ENCODE assay signal across 8 mouse cellular contexts in genomic region chr5:92897766-92898745, GRCm38 (mm10).
DNase-seq lines count a peak whose midpoint lies in the region; ATAC-seq lines count a peak whose summit lies in the region.

No protein-coding gene starts in this region.

- peak overlapping the region; percentile 62 for H3K27ac ChIP-seq in forebrain, embryonic 11.5 days (ENCODE audit: low read depth, low read length)
- H3K27ac ChIP-seq in heart, embryonic 16.5 days (ENCODE audit: low read length), result peak overlapping the region; percentile 96
- H3K27ac ChIP-seq in liver, embryonic 13.5 days, result no peak overlapping the region
- H3K27ac ChIP-seq in neural tube, embryonic 11.5 days (ENCODE audit: low read depth, low read length), result peak overlapping the region; percentile 57

- H3K27me3 ChIP-seq in forebrain, embryonic 11.5 days (ENCODE audit: control insufficient read depth, insufficient read depth, low read length), result no peaks in the 10 kb centered on the region
- H3K27me3 ChIP-seq in heart, embryonic 16.5 days (ENCODE audit: control insufficient read depth, insufficient read depth, low read length), result no peaks in the 10 kb centered on the region
- peaks cover 39% of the 10 kb centered on the region for H3K27me3 ChIP-seq in liver, embryonic 13.5 days
- no peaks in the 10 kb centered on the region for H3K27me3 ChIP-seq in neural tube, embryonic 11.5 days (ENCODE audit: control insufficient read depth, insufficient read depth, low read length)

- H3K4me2 ChIP-seq in forebrain, embryonic 11.5 days (ENCODE audit: low read depth, low read length, severe bottlenecking), result peak overlapping the region; percentile 72
- H3K4me2 ChIP-seq in heart, embryonic 16.5 days (ENCODE audit: low read depth, low read length), result peak overlapping the region; percentile 83
- H3K4me2 ChIP-seq in liver, embryonic 13.5 days, result peak overlapping the region; percentile 71
- peak overlapping the region; percentile 75 for H3K4me2 ChIP-seq in neural tube, embryonic 11.5 days (ENCODE audit: low read depth)

- 0% methylated on average over 90 of the region's 96 CpGs for WGBS in forebrain, embryonic 11.5 days
- under 1% methylated on average over 94 of the region's 96 CpGs for WGBS in heart, embryonic 16.5 days
- WGBS in liver, embryonic 13.5 days (ENCODE audit: insufficient replicate concordance), result under 1% methylated on average over 95 of the region's 96 CpGs
- WGBS in neural tube, embryonic 11.5 days, result under 1% methylated on average over 93 of the region's 96 CpGs

- H3K36me3 ChIP-seq in forebrain, embryonic 11.5 days (ENCODE audit: control insufficient read depth, insufficient read depth, low read length), result no peaks in the 10 kb centered on the region
- no peaks in the 10 kb centered on the region for H3K36me3 ChIP-seq in heart, embryonic 16.5 days (ENCODE audit: control insufficient read depth, insufficient read depth)
- no peaks in the 10 kb centered on the region for H3K36me3 ChIP-seq in liver, embryonic 13.5 days
- no peaks in the 10 kb centered on the region for H3K36me3 ChIP-seq in neural tube, embryonic 11.5 days (ENCODE audit: control insufficient read depth, insufficient read depth, low read length)

- H3K4me3 ChIP-seq in forebrain, embryonic 11.5 days (ENCODE audit: low read depth, low read length), result peak overlapping the region; percentile 56
- peak overlapping the region; percentile 88 for H3K4me3 ChIP-seq in heart, embryonic 16.5 days (ENCODE audit: low read length)
- peak overlapping the region; percentile 58 for H3K4me3 ChIP-seq in liver, embryonic 13.5 days (replicated peaks)
- peak overlapping the region; percentile 60 for H3K4me3 ChIP-seq in neural tube, embryonic 11.5 days (ENCODE audit: low read depth, low read length)

- H3K9me3 ChIP-seq in forebrain, embryonic 11.5 days (ENCODE audit: control insufficient read depth, low read length), result no peaks in the 10 kb centered on the region
- no peaks in the 10 kb centered on the region for H3K9me3 ChIP-seq in heart, embryonic 16.5 days (replicated peaks; ENCODE audit: control insufficient read depth, low read length)
- H3K9me3 ChIP-seq in liver, embryonic 13.5 days (replicated peaks), result no peaks in the 10 kb centered on the region
- no peaks in the 10 kb centered on the region for H3K9me3 ChIP-seq in neural tube, embryonic 11.5 days (ENCODE audit: control insufficient read depth, low read length)

- peak; percentile 94 for ATAC-seq in forebrain, embryonic 11.5 days (replicated peaks; ENCODE audit: low FRiP score)
- peak; percentile 94 for ATAC-seq in heart, embryonic 16.5 days (replicated peaks; ENCODE audit: extremely low read depth, insufficient read depth, low FRiP score)
- ATAC-seq in liver, embryonic 13.5 days (ENCODE audit: low read depth), result peak; percentile 89
- peak; percentile 93 for ATAC-seq in neural tube, embryonic 11.5 days (ENCODE audit: insufficient read depth, low FRiP score, low TSS enrichment)

- H3K4me1 ChIP-seq in forebrain, embryonic 11.5 days (replicated peaks; ENCODE audit: control insufficient read depth, insufficient read depth, low read length), result peaks cover 21% of the 10 kb centered on the region; the same call in 1 of the 2 replicates
- peaks cover 30% of the 10 kb centered on the region for H3K4me1 ChIP-seq in heart, embryonic 16.5 days (ENCODE audit: control insufficient read depth, insufficient read depth, low read length)
- H3K4me1 ChIP-seq in liver, embryonic 13.5 days (replicated peaks), result peaks cover 3% of the 10 kb centered on the region; the same call in 1 of the 2 replicates
- peaks cover 25% of the 10 kb centered on the region for H3K4me1 ChIP-seq in neural tube, embryonic 11.5 days (ENCODE audit: control insufficient read depth, insufficient read depth, low read length)

- peak overlapping the region; percentile 71 for H3K9ac ChIP-seq in forebrain, embryonic 11.5 days (ENCODE audit: low read length)
- H3K9ac ChIP-seq in heart, embryonic 16.5 days (ENCODE audit: low read length), result peak overlapping the region; percentile 95
- peak overlapping the region; percentile 59 for H3K9ac ChIP-seq in liver, embryonic 13.5 days
- peak overlapping the region; percentile 67 for H3K9ac ChIP-seq in neural tube, embryonic 11.5 days (ENCODE audit: low read length)

- DNase-seq in layer of hippocampus, adult 11-12 months (ENCODE audit: low spot score), result peak; percentile 39
- no peak for DNase-seq in layer of hippocampus, adult 9-10 months (ENCODE audit: low spot score)
- DNase-seq in forebrain, embryonic 11.5 days (ENCODE audit: low spot score), result peak; percentile 95
- peak; percentile 91 for DNase-seq in kidney, postnatal 14 days
- peak; percentile 37 for DNase-seq in liver, embryonic 13.5 days
- peak; percentile 90 for DNase-seq in neural tube, embryonic 11.5 days (ENCODE audit: low spot score)
- peak; percentile 34 for DNase-seq in telencephalon, adult 2 months (ENCODE audit: low read depth, low spot score)
